Mouse (Mus musculus): ENCODE measurements around the gene Tle3.

- TF ChIP-seq CTCF (conservative IDR thresholded peaks at IDR 0.05; ENCODE audit: low read length) (no peak), POU5F1 (IDR thresholded peaks at IDR 0.05; ENCODE audit: borderline replicate concordance, low read length) (no peak), NANOG (IDR thresholded peaks at IDR 0.05; ENCODE audit: borderline replicate concordance, low read length) (no peak)
Measured at GRCm38 (mm10) chr9:61342297-61342696, 29.9 kb upstream of the Tle3 start.
